Mouse (Mus musculus): ENCODE results near the gene Gas2. TPM values are rescaled to one million over a fixed set of nuclear protein-coding genes. Genes with fewer than 3 reads are reported as not detected.
A peak's percentile ranks its signal among the peaks of the same experiment; 100 is the strongest.

Gas2 gene
- total RNA-seq, 2 experiments from 2014 or later, result 7.6 to 7.9 TPM

- intact Hi-C loops (cut with DNase I), result no loop called here
- DNase-seq, result no peak
Observed at GRCm38 (mm10) chr7:51878730-51879129, 16.9 kb downstream of the Gas2 start.

- peak; percentile 38 to 43 for DNase-seq
- intact Hi-C loops (cut with DNase I), result no loop called here
Observed at GRCm38 (mm10) chr7:51879136-51879723, 17.4 kb downstream of the Gas2 start.

- DNase-seq, result peak; percentile 8 to 9
- intact Hi-C loops (cut with DNase I), result no loop called here
Observed at GRCm38 (mm10) chr7:51880121-51880520, 18.3 kb downstream of the Gas2 start.

DNA sequence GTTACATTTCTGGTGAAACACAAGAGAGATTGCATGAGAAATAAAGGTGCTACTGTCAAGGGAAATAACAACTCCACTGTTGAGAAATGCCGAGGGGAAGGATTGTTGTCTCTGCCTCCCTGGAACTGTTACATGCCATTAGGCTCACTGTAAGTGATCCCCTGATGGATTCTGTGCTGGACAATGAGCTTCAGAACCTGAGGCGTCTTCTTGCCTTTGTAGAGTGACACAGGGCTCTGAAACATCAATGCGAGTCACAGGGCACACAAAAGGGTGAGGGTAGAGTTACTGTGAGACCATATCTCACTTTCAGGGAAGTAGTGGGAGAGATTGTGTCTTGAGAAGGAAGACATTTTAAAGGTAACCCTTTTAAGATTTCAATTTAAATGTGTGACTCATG is 23.5 kb downstream of the Gas2 start:
- intact Hi-C loops (cut with DNase I), result no loop called here
- no peak for DNase-seq

GRCm38 (mm10) chr7:51887678-51888567 is 26.1 kb downstream of the Gas2 start:
- no peak for DNase-seq
- intact Hi-C loops (cut with DNase I), result no loop called here

DNA sequence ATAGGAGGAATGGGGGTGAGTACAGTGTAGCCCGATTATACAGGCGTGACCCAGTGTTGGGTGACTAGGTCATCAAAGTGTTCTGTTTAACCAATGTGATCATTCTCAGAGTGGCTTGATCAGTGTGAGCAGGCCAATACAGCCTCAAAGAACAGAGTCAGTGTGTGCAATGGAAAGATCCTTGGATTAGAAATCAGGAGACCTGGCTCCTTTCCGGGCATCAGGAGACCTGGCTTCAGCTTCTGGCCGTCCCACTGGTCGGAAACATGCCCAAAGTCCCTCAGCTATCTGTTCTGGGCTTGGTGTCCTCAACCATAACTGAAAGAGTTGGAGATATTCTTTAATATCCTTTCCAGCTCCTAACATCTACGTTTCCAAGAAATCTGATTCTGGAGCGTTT is 27.8 kb downstream of the Gas2 start:
- no peak for DNase-seq
- intact Hi-C loops (cut with DNase I), result no loop called here

- intact Hi-C loops (cut with DNase I), result no loop called here
Observed at GRCm38 (mm10) chr7:51892224-51892965, 30.6 kb downstream of the Gas2 start.

DNA sequence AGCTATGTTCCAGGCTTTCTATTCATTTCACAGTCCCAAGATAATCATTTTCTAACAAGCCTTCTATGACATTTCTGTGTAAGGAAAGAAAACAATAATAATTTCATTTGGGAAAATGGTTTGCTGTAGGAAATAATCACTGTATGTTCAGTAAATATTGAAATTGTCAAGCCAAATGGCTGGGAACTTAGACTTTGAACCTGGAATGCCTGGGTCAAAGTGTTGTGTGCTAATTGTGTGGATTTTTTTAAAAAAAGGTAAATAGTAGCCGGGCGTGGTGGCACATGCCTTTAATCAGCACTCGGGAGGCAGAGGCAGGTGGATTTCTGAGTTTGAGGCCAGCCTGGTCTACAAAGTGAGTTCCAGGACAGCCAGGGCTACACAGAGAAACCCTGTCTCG is 31.2 kb downstream of the Gas2 start:
- intact Hi-C loops (cut with DNase I), result no loop called here
- DNase-seq, result no peak

More at GRCm38 (mm10) chr7:51892224-51892965, 30.6 kb downstream of the Gas2 start:
- DNase-seq, result no peak

DNA sequence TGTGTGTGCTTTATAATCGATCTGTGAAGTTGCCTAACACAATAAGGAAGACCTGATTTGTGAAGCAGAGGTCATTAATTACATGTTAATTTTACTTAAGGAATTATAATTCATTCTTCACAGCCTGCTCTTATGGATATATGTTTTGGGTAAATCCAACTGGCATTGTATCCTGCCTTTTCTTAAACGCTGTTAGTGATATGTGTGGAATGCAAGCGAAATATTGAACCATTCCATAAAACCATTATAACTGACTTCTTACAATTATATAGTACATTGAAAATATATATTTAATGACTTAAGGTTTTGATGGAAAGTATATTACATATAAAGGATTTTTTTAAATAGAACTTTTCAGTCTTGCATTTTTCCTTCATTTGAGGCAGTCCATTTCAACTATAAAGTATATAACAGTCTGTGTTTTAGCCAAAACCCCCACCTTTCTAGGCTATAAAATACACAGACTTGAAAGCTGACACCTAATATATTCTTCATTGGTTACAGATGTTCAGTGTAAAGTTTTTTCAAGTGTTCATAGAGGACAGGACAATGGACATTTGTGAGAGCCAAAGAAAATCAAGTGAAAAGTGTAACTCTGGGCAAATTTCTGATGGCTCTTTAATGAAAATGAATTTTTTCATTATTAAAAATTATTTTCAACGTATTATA is 32.5 kb downstream of the Gas2 start:
- intact Hi-C loops (cut with DNase I), result no loop called here

GRCm38 (mm10) chr7:51894939-51895338 is 33.1 kb downstream of the Gas2 start:
- DNase-seq, result no peak
- intact Hi-C loops (cut with DNase I), result no loop called here

More for the DNA sequence above, 32.5 kb downstream of the Gas2 start:
- no peak for DNase-seq

DNA sequence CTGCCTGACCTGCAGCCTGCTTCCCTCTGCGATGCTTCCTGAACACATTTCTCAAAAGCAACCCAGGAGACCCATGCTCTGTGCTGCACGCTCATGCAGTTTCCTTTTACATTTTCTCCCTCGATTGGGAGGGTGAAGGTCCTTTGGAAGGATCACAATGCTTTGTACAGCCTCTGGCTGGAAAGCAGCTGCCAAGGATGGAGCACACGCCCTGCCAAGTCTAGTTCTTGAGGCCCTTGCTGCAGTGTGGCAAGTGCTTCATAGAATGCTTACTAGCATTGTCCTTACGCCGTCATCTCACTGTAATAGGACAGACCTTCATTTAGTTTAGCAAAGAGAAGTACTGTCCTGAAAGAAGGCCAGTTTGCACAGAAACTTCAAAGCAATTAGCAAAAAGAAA is 37.3 kb downstream of the Gas2 start:
- intact Hi-C loops (cut with DNase I), result no loop called here
- DNase-seq, result no peak

DNA sequence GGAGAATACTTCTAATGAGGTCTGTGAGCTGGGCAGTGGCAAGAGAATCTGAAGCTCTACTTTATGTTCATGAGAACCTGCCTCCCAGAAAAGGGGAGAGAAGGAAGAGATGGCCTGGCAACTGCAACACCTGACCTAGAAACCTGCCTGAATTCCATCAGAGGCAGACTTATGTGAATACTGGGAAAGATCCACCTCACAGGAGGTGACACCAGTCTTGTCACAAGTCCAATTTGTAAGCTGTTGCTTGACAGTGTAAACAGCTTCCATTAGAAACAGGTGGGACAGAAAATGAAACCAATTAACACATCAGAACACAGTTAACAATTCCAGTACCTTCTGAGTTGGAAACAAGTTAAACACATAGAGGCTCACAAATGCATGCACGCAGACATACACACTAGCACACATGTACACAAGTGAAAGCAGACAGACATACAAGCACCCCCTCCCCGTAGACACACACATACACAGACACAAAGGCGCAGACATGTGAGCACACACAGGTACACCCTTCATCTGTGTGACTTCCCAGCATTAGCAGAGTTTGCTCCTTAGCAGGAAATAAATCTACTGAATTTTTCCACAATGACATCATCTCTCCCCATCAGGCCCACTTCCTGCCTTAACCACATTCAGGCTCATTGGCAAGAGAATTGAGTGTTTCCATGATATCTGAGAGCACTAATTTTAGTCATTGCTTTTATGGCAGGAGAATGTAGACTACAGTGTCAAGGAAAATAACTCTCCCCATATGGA is 51.7 kb downstream of the Gas2 start:
- DNase-seq, result peak; percentile 6 to 11
- intact Hi-C loops (cut with DNase I), result no loop called here

GRCm38 (mm10) chr7:51914132-51914531 is 52.3 kb downstream of the Gas2 start:
- intact Hi-C loops (cut with DNase I), result no loop called here
- no peak for DNase-seq

GRCm38 (mm10) chr7:51928761-51929519 is 67.1 kb downstream of the Gas2 start:
- no peak for DNase-seq
- intact Hi-C loops (cut with DNase I), result no loop called here

- DNase-seq, result no peak
- intact Hi-C loops (cut with DNase I), result no loop called here
Observed at GRCm38 (mm10) chr7:51931217-51931616, 69.4 kb downstream of the Gas2 start.

- DNase-seq, result no peak
- intact Hi-C loops (cut with DNase I), result no loop called here
Observed at GRCm38 (mm10) chr7:51937337-51937736, 75.5 kb downstream of the Gas2 start.

DNA sequence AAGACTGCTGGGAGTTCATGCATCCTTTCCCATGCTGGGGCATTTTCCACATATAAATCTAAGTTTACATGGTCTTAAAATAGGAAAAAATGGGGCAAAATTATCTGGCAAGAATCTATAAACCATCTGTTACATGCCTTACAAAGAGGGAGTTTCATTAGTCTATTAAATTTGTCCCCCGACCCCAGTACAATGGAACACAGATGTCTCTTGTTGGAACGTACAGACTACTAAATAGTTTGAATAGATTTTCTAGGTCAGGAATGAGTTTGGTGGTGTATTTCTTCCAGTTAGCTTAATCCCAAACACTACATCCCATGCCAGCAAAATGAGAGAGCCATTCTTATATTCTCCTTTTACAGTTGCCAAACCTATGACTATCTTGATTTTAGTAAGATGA is 78.6 kb downstream of the Gas2 start:
- intact Hi-C loops (cut with DNase I), result no loop called here
- no peak for DNase-seq

DNA sequence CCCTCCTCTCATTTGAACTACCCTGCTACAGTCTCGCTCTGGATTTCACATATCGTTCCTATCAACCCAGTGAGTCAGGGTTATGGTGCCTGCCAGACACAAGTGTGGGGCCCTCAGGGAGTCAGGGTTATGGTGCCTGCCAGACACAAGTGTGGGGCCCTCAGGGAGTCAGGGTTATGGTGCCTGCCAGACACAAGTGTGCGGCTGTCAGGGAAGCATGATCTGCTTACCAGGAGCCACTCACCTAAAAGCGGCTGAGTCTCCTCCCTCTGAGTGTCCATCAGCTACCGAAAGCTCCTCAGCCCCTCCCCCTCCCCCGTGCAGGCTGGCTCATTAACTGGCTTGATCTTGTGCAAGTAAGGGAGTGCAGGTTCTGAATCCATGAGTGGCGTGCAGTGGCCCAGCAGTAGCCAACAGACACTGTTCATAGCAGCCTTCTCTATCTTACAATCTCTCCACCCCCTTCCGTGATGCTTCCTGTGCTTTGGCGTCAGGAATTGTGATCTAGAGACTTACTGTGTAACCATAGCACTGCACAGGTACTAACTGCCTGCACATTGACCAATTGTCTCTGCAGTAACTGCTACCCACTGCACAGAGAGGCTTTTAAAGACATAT is 93.7 kb downstream of the Gas2 start:
- DNase-seq, result no peak
- intact Hi-C loops (cut with DNase I), result no loop called here

DNA sequence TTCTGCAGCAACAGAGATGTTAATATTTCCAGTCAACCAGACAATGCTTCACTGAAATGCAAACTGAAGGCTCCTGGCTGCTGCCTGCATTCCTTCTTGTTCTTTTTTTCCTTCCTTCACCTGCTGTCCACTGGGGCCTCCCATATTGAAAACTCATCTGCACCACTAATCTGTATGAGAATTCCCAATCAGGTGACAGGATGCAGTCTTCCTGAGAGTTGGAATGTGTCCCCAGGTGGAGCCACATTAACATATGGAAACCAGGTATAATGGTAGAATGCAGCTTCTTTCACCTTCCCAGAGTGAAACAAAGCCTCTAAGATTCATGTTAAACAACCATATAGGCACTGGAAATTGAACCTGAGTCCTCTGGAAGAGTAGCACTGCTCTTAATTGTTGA is 96.0 kb downstream of the Gas2 start:
- intact Hi-C loops (cut with DNase I), result no loop called here
- no peak for DNase-seq
